Mouse (Mus musculus) frontal cortex, adult 2 months (tissue): ENCODE data around the gene Eif2ak1. TPM values are rescaled to one million over a fixed set of nuclear protein-coding genes. Genes with fewer than 3 reads are reported as not detected.
A peak's percentile ranks its signal among the peaks of the same experiment; 100 is the strongest.

Experiments used
- DNase-seq, 2 experiments: peaks; one replicate each; pipeline ENCODE4 v3.0.0; 2022; ENCODE audit warnings: low spot score in 1 of 2; ENCODE audit errors: extremely low spot score in 1 of 2
- polyA plus RNA-seq: library from polyadenylated mRNA; depleted of rRNA; stranded (reverse); fragments of >200 nt; gene quantifications from 2 replicates; pipeline ENCODE4 v1.2.3, GENCODE M21; 2012; rRNA removed

Eif2ak1 gene
- polyA plus RNA-seq, 1 experiment: 32.2 TPM

- DNase-seq: peak; percentile 89 to 91
Observed at GRCm38 (mm10) chr5:143943231-143944125, 125.9 kb downstream of the Eif2ak1 start.

GRCm38 (mm10) chr5:143948361-143948760, 130.8 kb downstream of the Eif2ak1 start:
- DNase-seq: no peak

- no peak for DNase-seq
Observed at GRCm38 (mm10) chr5:143950016-143950415, 132.4 kb downstream of the Eif2ak1 start.

Other genes with a start within 250 kb of the Eif2ak1 start
- gene Cyth3, start 195.3 kb upstream of the Eif2ak1 start, polyA plus RNA-seq: 28.5 and 29.1 TPM in 2 replicates
- 12.0 and 12.7 TPM in 2 replicates for gene Usp42, start 85.5 kb upstream of the Eif2ak1 start, polyA plus RNA-seq
- 0.38 TPM in 2 replicates for gene Ankrd61, start 79.9 kb downstream of the Eif2ak1 start, polyA plus RNA-seq
- gene Aimp2, start 92.1 kb downstream of the Eif2ak1 start, polyA plus RNA-seq: 52.4 and 55.7 TPM in 2 replicates
- 15.7 and 18.0 TPM in 2 replicates for gene Pms2, start 92.2 kb downstream of the Eif2ak1 start, polyA plus RNA-seq
- 2.6 and 2.9 TPM in 2 replicates for gene Gm42421, start 110.4 kb downstream of the Eif2ak1 start, polyA plus RNA-seq
- gene Rsph10b, start 115.2 kb downstream of the Eif2ak1 start, polyA plus RNA-seq: 12.7 and 14.3 TPM in 2 replicates
- 35.8 and 41.2 TPM in 2 replicates for gene Ccz1, start 197.1 kb downstream of the Eif2ak1 start, polyA plus RNA-seq
- gene Ocm, start 208.9 kb downstream of the Eif2ak1 start, polyA plus RNA-seq: 1.1 and 1.8 TPM in 2 replicates